Mouse (Mus musculus): ENCODE measurements at regions not wholly inside any gene's neighbourhood (a gene's known extent, or its start where the extent isn't known, plus 50 kb on each side); places are given as distances from the start of the nearest gene placed in this dataset.

GRCm38 (mm10) chr8:50027544-50027943 is 1183.8 kb upstream of the Tenm3 start:
- Histone ChIP-seq H3K9me3 (replicated peaks; ENCODE audit: control insufficient read depth, low read length) (no peaks in the 10 kb centered on the region), H3K4me1 (ENCODE audit: control insufficient read depth, insufficient read depth, low read length) (no peaks in the 10 kb centered on the region), H3K27ac (replicated peaks; ENCODE audit: low read depth, low read length) (no peak overlapping the region), H3K9ac (replicated peaks; ENCODE audit: low read length) (no peak overlapping the region), H3K4me2 (ENCODE audit: low read depth, low read length) (no peak overlapping the region), H3K4me3 (ENCODE audit: low read depth, low read length) (no peak overlapping the region), H3K27me3 (ENCODE audit: control insufficient read depth, insufficient read depth, low read length) (no peaks in the 10 kb centered on the region), H3K36me3 (replicated peaks; ENCODE audit: control insufficient read depth, insufficient read depth, low read depth, low read length) (no peaks in the 10 kb centered on the region)
- WGBS: 79% methylated on average over 6 of the region's 6 CpGs
- ATAC-seq (replicated peaks; ENCODE audit: insufficient number of reproducible peaks, low FRiP score, low TSS enrichment, low read depth): no peak
- DNase-seq (ENCODE audit: low spot score): no peak

GRCm38 (mm10) chr8:50007546-50007945 is 1163.8 kb upstream of the Tenm3 start:
- no peaks in the 10 kb centered on the region for H3K36me3 ChIP-seq (replicated peaks; ENCODE audit: control insufficient read depth, insufficient read depth, low read depth, low read length)
- ATAC-seq (replicated peaks; ENCODE audit: insufficient number of reproducible peaks, low FRiP score, low TSS enrichment, low read depth) (no peak), DNase-seq (ENCODE audit: low spot score) (no peak)
- no peaks in the 10 kb centered on the region for H3K4me1 ChIP-seq (ENCODE audit: control insufficient read depth, insufficient read depth, low read length)
- H3K4me3 ChIP-seq (ENCODE audit: low read depth, low read length): no peak overlapping the region
- WGBS: 86% methylated on average over 3 of the region's 3 CpGs
- no peak overlapping the region for H3K4me2 ChIP-seq (ENCODE audit: low read depth, low read length)
- H3K9me3 ChIP-seq (replicated peaks; ENCODE audit: control insufficient read depth, low read length): no peaks in the 10 kb centered on the region; the same call in 1 of the 2 replicates
- H3K27me3 ChIP-seq (ENCODE audit: control insufficient read depth, insufficient read depth, low read length): no peaks in the 10 kb centered on the region
- no peak overlapping the region for H3K27ac ChIP-seq (replicated peaks; ENCODE audit: low read depth, low read length)
- H3K9ac ChIP-seq (replicated peaks; ENCODE audit: low read length): no peak overlapping the region

- Histone ChIP-seq H3K4me2 (ENCODE audit: low read depth, low read length) (no peak overlapping the region), H3K9me3 (replicated peaks; ENCODE audit: control insufficient read depth, low read length) (no peaks in the 10 kb centered on the region), H3K36me3 (replicated peaks; ENCODE audit: control insufficient read depth, insufficient read depth, low read depth, low read length) (no peaks in the 10 kb centered on the region), H3K4me1 (ENCODE audit: control insufficient read depth, insufficient read depth, low read length) (no peaks in the 10 kb centered on the region), H3K4me3 (ENCODE audit: low read depth, low read length) (no peak overlapping the region), H3K9ac (replicated peaks; ENCODE audit: low read length) (no peak overlapping the region), H3K27me3 (ENCODE audit: control insufficient read depth, insufficient read depth, low read length) (no peaks in the 10 kb centered on the region), H3K27ac (replicated peaks; ENCODE audit: low read depth, low read length) (no peak overlapping the region)
- 55% methylated on average over 1 of the region's 1 CpGs for WGBS
- DNase-seq (ENCODE audit: low spot score) (no peak), ATAC-seq (replicated peaks; ENCODE audit: insufficient number of reproducible peaks, low FRiP score, low TSS enrichment, low read depth) (no peak)
Measured at GRCm38 (mm10) chr8:50004254-50004653, 1160.5 kb upstream of the Tenm3 start.

GRCm38 (mm10) chr8:50003641-50004040 is 1159.9 kb upstream of the Tenm3 start:
- 75% methylated on average over 2 of the region's 2 CpGs for WGBS
- DNase-seq (ENCODE audit: low spot score): no peak
- H3K27me3 ChIP-seq (ENCODE audit: control insufficient read depth, insufficient read depth, low read length): no peaks in the 10 kb centered on the region

GRCm38 (mm10) chr8:49998281-49999037 is 1154.7 kb upstream of the Tenm3 start:
- DNase-seq (ENCODE audit: low spot score) (peak; percentile 31), ATAC-seq (replicated peaks; ENCODE audit: insufficient number of reproducible peaks, low FRiP score, low TSS enrichment, low read depth) (no peak)
- H3K27me3 ChIP-seq (ENCODE audit: control insufficient read depth, insufficient read depth, low read length): no peaks in the 10 kb centered on the region
- 29% methylated on average over 8 of the region's 8 CpGs for WGBS
- no peak overlapping the region for H3K27ac ChIP-seq (replicated peaks; ENCODE audit: low read depth, low read length)
- H3K4me3 ChIP-seq (ENCODE audit: low read depth, low read length): no peak overlapping the region
- no peaks in the 10 kb centered on the region for H3K4me1 ChIP-seq (ENCODE audit: control insufficient read depth, insufficient read depth, low read length)
- no peaks in the 10 kb centered on the region for H3K9me3 ChIP-seq (replicated peaks; ENCODE audit: control insufficient read depth, low read length)
- no peak overlapping the region for H3K9ac ChIP-seq (replicated peaks; ENCODE audit: low read length)
- no peaks in the 10 kb centered on the region for H3K36me3 ChIP-seq (replicated peaks; ENCODE audit: control insufficient read depth, insufficient read depth, low read depth, low read length)
- no peak overlapping the region for H3K4me2 ChIP-seq (ENCODE audit: low read depth, low read length)

More at GRCm38 (mm10) chr8:50003641-50004040, 1159.9 kb upstream of the Tenm3 start:
- no peak for ATAC-seq (replicated peaks; ENCODE audit: insufficient number of reproducible peaks, low FRiP score, low TSS enrichment, low read depth)
- Histone ChIP-seq H3K36me3 (replicated peaks; ENCODE audit: control insufficient read depth, insufficient read depth, low read depth, low read length) (no peaks in the 10 kb centered on the region), H3K9me3 (replicated peaks; ENCODE audit: control insufficient read depth, low read length) (no peaks in the 10 kb centered on the region), H3K9ac (replicated peaks; ENCODE audit: low read length) (no peak overlapping the region), H3K4me2 (ENCODE audit: low read depth, low read length) (no peak overlapping the region), H3K4me3 (ENCODE audit: low read depth, low read length) (no peak overlapping the region), H3K4me1 (ENCODE audit: control insufficient read depth, insufficient read depth, low read length) (no peaks in the 10 kb centered on the region), H3K27ac (replicated peaks; ENCODE audit: low read depth, low read length) (no peak overlapping the region)

Measured in embryonic facial prominence, embryonic 11.5 days (tissue).